Mouse (Mus musculus): Measurements from ENCODE around the gene Iffo2. TPM values are rescaled to one million over a fixed set of nuclear protein-coding genes. Genes with fewer than 3 reads are reported as not detected.
A peak's percentile ranks its signal among the peaks of the same experiment; 100 is the strongest.

The Iffo2 gene
- polyA plus RNA-seq, 1 experiment from 2014 or later, result 3.7 TPM

DNA sequence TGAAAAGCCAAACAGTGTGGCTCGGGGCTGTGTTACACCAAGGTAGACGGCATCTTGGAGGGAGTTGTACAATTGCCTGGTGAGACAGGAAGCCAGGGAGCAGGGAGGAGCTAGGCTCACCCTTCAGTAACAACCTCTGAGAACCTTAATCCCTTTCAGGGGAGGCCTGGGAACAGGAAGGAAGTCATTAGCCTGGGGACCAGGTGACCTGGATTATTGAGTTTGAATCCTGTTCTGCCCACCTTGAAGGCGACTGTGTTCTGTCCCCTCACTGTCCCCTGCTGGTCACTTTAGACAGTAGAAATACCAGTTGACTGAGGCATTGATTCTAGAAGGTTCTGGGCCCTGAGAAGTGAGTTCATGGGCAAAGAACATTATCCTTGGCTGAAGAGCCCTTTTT lies 63.7 kb downstream of the Iffo2 start:
- Histone ChIP-seq H3K4me1 (replicated peaks; ENCODE audit: control insufficient read depth, insufficient read depth, low read length) (peaks cover 43% of the 10 kb centered on the region), H3K4me2 (ENCODE audit: low read depth, low read length) (no peak overlapping the region), H3K4me3 (ENCODE audit: low read length) (no peak overlapping the region), H3K27ac (ENCODE audit: low read length) (no peak overlapping the region), H3K36me3 (ENCODE audit: control insufficient read depth, insufficient read depth, low read length) (no peaks in the 10 kb centered on the region), H3K27me3 (ENCODE audit: control insufficient read depth, insufficient read depth, low read depth, low read length) (no peaks in the 10 kb centered on the region), H3K9me3 (ENCODE audit: control insufficient read depth, low read length) (no peaks in the 10 kb centered on the region), H3K9ac (ENCODE audit: low read length) (no peak overlapping the region)
- no peak for ATAC-seq (ENCODE audit: low read depth)
- 45% methylated on average over 3 of the region's 3 CpGs for WGBS

DNA sequence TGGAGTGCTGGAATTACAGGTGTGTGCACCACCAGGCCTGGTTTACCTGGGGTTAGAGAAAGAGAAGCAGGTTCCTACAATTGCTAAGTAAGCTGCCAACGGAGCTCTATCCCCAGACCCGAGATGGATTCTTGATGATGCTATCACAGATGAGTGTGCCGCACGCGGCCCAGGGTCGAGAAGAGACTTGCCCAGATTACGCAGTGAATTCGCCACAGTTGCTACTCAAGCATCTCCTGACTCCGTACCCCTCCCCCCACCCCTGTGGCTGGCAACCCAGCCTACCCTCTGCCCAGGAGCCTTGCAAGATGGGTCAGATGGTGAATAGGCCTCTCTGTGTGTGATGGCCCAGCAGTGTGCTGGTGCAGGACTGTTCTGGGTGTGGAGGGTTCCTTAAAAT lies 66.4 kb downstream of the Iffo2 start:
- Histone ChIP-seq H3K9ac (ENCODE audit: low read length) (no peak overlapping the region), H3K36me3 (ENCODE audit: control insufficient read depth, insufficient read depth, low read length) (no peaks in the 10 kb centered on the region), H3K4me2 (ENCODE audit: low read depth, low read length) (no peak overlapping the region), H3K4me1 (replicated peaks; ENCODE audit: control insufficient read depth, insufficient read depth, low read length) (peaks cover 56% of the 10 kb centered on the region), H3K27ac (ENCODE audit: low read length) (0 out of 2 replicates have a peak overlapping the region, but pooled peaks have one; percentile 29), H3K27me3 (ENCODE audit: control insufficient read depth, insufficient read depth, low read depth, low read length) (no peaks in the 10 kb centered on the region), H3K9me3 (ENCODE audit: control insufficient read depth, low read length) (no peaks in the 10 kb centered on the region), H3K4me3 (ENCODE audit: low read length) (no peak overlapping the region)
- no peak for ATAC-seq (ENCODE audit: low read depth)
- WGBS, result 46% methylated on average over 9 of the region's 9 CpGs

DNA sequence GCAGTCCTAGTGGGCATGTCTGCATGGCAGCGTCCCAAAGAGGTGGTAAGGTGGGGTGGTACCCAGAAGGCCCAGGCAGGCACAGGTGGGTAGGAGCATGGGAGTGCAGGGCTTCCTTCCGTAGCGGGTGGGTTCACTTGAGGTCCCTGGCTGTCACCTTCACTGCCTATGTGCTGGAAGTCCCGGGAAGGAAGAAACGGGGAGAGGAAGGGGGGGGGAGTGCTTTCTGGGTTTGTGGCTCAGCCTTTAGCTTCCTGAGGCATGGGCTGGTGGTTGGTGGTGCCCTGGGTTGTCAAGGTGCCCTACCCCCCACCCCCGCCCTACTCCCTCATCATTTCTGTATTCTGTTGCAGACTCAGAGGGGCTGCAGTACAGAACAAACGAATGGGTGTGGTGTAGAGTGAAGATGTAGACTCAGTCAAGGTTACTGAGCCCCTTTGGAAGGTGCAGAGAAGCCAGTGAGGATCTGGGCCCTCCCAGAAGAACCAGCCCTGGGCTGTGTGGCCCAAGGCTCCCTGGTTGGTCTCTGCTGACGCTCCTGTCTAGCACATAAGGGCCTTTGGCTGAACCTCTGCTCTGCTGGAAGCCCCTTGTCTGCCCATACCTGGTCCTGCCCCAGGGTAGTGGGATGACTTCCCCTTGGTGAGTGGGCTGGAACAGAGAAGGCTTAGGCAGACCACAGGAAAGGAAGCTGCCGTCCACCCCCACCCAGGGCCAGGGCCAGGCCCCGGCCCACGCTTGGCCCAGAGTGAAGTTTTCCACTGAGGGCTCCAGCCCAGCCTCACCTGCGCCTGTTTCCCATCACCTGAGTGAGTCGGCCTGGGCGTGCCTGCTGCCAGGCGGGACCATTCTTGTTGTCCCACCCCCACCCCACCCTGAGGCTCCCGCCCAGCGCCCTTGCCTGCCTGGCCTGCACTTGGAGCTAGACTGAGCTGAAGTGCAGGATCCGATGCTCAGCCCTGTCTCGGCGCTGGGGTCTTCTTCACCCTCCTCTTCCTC lies 67.2 kb downstream of the Iffo2 start:
- H3K4me3 ChIP-seq (ENCODE audit: low read length), result no peak overlapping the region
- no peaks in the 10 kb centered on the region for H3K9me3 ChIP-seq (ENCODE audit: control insufficient read depth, low read length)
- H3K4me1 ChIP-seq (replicated peaks; ENCODE audit: control insufficient read depth, insufficient read depth, low read length), result peaks cover 64% of the 10 kb centered on the region
- H3K27ac ChIP-seq (ENCODE audit: low read length), result peak overlapping the region; percentile 95
- peak overlapping the region; percentile 54 for H3K9ac ChIP-seq (ENCODE audit: low read length)
- H3K36me3 ChIP-seq (ENCODE audit: control insufficient read depth, insufficient read depth, low read length), result no peaks in the 10 kb centered on the region
- H3K4me2 ChIP-seq (ENCODE audit: low read depth, low read length), result peak overlapping the region; percentile 46
- ATAC-seq (ENCODE audit: low read depth), result 0 out of 2 replicates have a peak, but pooled peaks have one; percentile 1
- WGBS, result 38% methylated on average over 20 of the region's 20 CpGs
- H3K27me3 ChIP-seq (ENCODE audit: control insufficient read depth, insufficient read depth, low read depth, low read length), result no peaks in the 10 kb centered on the region

DNA sequence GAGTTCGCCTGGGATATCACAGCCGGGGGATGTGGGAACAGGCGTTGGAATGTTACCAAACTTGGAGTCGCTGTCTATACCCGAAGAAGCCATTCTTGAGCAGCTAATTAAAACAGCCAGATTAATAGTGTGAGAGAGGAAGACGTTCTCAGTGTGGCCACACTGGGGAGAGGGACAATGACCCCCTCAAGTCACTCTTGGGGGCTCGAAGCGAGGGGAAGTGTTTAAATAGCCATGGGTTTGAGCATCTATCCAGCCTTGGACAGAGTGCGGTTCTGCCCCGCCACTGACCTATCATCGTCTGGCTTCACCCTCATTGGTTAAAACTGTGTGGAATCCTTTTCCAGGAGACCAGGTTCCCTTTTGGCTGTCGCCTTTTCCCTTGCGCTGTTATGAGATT lies 68.0 kb downstream of the Iffo2 start:
- Histone ChIP-seq H3K27ac (ENCODE audit: low read length) (peak overlapping the region; percentile 95), H3K36me3 (ENCODE audit: control insufficient read depth, insufficient read depth, low read length) (no peaks in the 10 kb centered on the region), H3K4me1 (replicated peaks; ENCODE audit: control insufficient read depth, insufficient read depth, low read length) (peaks cover 72% of the 10 kb centered on the region), H3K9me3 (ENCODE audit: control insufficient read depth, low read length) (no peaks in the 10 kb centered on the region), H3K4me2 (ENCODE audit: low read depth, low read length) (peak overlapping the region; percentile 46), H3K9ac (ENCODE audit: low read length) (peak overlapping the region; percentile 54), H3K27me3 (ENCODE audit: control insufficient read depth, insufficient read depth, low read depth, low read length) (no peaks in the 10 kb centered on the region), H3K4me3 (ENCODE audit: low read length) (peak overlapping the region; percentile 24; the same call in 1 of the 2 replicates)
- WGBS, result 8% methylated on average over 13 of the region's 13 CpGs
- ATAC-seq (ENCODE audit: low read depth), result peak; percentile 14

DNA sequence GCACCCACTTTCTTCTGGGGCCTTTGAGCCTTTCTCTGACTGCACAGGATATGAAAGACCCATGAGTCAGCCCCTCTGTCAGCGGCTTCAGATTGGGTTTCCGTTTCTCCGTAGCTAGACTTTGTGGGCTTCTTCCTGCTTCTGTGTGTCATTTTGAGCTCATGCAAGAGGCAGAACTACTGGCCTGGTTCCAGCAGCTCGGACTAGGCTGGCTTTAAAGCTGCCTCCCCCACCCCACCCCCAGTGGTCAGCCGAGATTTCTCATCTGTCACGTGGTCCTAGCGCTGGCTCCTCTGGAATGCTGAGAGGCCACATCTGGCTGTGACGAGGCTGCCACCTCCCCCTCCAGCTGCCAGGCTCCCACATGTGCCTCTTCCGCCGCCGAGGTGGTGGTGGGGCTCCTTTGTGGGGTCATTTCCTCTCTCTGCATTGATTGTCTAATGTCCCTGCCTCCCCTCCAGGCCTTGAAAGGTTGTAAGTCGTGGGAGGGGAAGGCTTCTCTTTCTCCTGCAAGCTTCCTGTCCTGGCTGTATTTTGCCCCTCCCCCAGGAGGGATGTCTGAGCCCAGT lies 68.7 kb downstream of the Iffo2 start:
- Histone ChIP-seq H3K4me1 (replicated peaks; ENCODE audit: control insufficient read depth, insufficient read depth, low read length) (peaks cover 72% of the 10 kb centered on the region), H3K9me3 (ENCODE audit: control insufficient read depth, low read length) (no peaks in the 10 kb centered on the region), H3K4me2 (ENCODE audit: low read depth, low read length) (peak overlapping the region; percentile 46), H3K27me3 (ENCODE audit: control insufficient read depth, insufficient read depth, low read depth, low read length) (no peaks in the 10 kb centered on the region), H3K36me3 (ENCODE audit: control insufficient read depth, insufficient read depth, low read length) (no peaks in the 10 kb centered on the region), H3K27ac (ENCODE audit: low read length) (peak overlapping the region; percentile 95), H3K9ac (ENCODE audit: low read length) (peak overlapping the region; percentile 54), H3K4me3 (ENCODE audit: low read length) (peak overlapping the region; percentile 24; the same call in 1 of the 2 replicates)
- under 1% methylated on average over 11 of the region's 12 CpGs for WGBS
- ATAC-seq (ENCODE audit: low read depth), result peak; percentile 91

DNA sequence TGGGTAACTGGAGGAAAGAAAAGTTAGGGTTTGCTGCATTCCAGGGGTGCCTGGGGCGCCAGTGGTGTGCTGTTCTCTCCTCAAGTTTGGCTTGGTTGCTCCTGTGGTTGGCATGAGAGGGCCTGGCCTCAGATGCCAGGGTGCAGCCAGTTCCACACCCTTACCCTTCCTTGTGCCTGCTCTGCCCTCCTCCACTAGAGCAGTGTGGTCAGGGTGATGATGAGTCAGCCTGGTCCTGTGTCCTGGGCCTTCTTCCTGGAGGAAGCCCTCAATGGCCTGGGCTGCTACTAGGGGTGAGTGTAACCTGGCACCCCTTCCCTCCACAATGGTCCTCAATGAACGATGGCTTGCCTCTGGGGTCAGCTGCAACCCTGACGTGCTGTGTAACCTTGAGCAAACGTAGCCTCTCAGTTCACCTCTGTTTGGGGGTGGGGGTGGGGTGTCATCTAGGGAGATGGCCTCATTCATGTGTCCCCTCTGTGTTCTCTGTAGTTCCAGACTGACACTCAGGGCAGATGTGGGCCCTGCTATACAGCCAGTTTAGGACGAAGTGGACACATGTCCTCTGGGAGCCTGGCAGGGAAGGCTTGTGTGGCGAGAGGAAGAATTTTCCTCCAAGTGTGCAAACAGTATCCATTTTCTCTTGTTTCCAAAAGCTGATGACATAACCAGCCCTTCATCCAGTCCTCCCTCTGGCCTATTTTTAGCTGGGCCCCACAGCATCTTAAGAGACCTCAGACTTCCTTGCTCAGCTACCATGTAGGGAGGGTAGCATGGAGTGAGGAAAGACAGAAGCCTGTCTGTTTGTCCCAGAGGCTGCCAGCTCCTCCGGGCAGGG lies 71.4 kb downstream of the Iffo2 start:
- peaks cover 59% of the 10 kb centered on the region for H3K4me1 ChIP-seq (replicated peaks; ENCODE audit: control insufficient read depth, insufficient read depth, low read length)
- ATAC-seq (ENCODE audit: low read depth), result no peak
- 36% methylated on average over 7 of the region's 7 CpGs for WGBS
- no peaks in the 10 kb centered on the region for H3K9me3 ChIP-seq (ENCODE audit: control insufficient read depth, low read length)
- H3K27me3 ChIP-seq (ENCODE audit: control insufficient read depth, insufficient read depth, low read depth, low read length), result no peaks in the 10 kb centered on the region
- peak overlapping the region; percentile 54 for H3K9ac ChIP-seq (ENCODE audit: low read length)
- peak overlapping the region; percentile 89 for H3K27ac ChIP-seq (ENCODE audit: low read length)
- H3K4me3 ChIP-seq (ENCODE audit: low read length), result no peak overlapping the region
- H3K36me3 ChIP-seq (ENCODE audit: control insufficient read depth, insufficient read depth, low read length), result peaks cover 2% of the 10 kb centered on the region; the same call in 1 of the 2 replicates
- H3K4me2 ChIP-seq (ENCODE audit: low read depth, low read length), result no peak overlapping the region

DNA sequence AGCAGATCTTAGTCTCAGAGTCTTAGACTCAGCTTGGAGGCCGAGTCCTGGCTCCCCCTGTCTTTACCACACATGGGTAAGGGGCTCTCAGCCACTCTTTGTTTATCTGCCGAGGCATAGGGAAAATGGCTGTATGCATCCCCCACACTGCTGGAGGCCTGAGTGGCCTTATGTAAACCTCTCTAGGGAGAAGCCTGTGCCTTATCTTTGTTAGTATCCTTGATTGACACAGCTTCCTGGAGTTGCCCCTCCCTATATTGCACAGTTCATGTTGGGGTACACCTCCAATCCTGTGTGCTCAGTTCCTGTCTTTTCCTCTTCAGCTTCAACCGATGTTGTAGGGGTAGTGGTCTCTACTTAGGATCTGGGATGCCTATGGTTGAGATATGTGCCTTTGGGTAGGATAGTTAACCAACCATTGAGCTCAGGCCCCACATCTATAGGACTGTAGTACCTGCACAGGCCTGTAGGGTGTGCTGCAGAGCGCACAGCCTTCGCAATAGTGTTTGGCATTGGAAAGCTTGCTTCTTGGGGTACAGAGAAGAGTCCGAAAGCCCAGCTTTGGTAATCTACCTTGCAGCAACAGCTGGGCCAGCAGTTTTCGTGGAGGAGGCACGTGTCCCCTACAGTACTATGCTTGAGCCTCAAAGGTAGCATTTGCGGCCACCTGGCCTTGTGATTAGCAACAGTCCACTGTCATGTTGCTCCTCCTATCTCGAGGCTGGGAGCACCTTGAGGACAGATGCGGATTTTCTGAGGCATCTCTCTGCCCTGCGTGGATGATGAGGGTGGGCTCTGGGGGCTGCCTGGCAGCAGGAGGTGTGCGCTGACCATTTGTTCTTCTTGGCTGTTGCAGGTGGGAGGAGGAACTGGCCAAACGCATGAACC lies 72.3 kb downstream of the Iffo2 start, which contains the start of gene Gm21969:
Gm21969 (plus strand) TSS at position 830 of the 888 bp plus-strand sequence.
- H3K4me1 ChIP-seq (replicated peaks; ENCODE audit: control insufficient read depth, insufficient read depth, low read length), result peaks cover 50% of the 10 kb centered on the region
- no peaks in the 10 kb centered on the region for H3K27me3 ChIP-seq (ENCODE audit: control insufficient read depth, insufficient read depth, low read depth, low read length)
- H3K4me3 ChIP-seq (ENCODE audit: low read length), result no peak within 1 kb of the TSS
- H3K4me2 ChIP-seq (ENCODE audit: low read depth, low read length), result no peak within 1 kb of the TSS
- H3K36me3 ChIP-seq (ENCODE audit: control insufficient read depth, insufficient read depth, low read length), result peaks cover 2% of the 10 kb centered on the region; the same call in 1 of the 2 replicates
- H3K9ac ChIP-seq (ENCODE audit: low read length), result peak within 1 kb of the TSS; percentile 54
- ATAC-seq (ENCODE audit: low read depth), result no peak
- H3K9me3 ChIP-seq (ENCODE audit: control insufficient read depth, low read length), result no peaks in the 10 kb centered on the region
- WGBS, result 47% methylated on average over 14 of the region's 14 CpGs
- peak within 1 kb of the TSS; percentile 89 for H3K27ac ChIP-seq (ENCODE audit: low read length)

DNA sequence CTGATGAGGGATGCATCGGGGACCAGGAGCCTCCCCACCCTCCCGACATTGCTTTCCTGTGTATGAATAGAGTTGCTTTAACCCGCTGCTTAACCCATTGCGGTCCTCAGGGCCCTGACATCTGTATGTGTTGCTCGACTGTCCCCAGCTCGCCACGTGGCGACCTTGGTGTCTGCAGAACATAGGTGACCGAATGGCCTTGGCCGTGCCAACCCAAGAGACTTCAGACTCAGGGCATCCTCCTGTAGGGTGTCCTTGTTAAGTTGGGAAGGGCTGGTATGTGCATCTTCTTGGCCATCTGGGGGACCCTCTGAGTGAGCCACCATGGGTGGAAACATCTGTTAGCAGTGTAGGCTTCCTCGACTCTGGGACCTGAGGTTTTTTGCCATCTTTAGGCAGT lies 74.9 kb downstream of the Iffo2 start:
- Histone ChIP-seq H3K9me3 (ENCODE audit: control insufficient read depth, low read length) (no peaks in the 10 kb centered on the region), H3K4me3 (ENCODE audit: low read length) (no peak overlapping the region), H3K4me2 (ENCODE audit: low read depth, low read length) (no peak overlapping the region), H3K9ac (ENCODE audit: low read length) (no peak overlapping the region), H3K27ac (ENCODE audit: low read length) (no peak overlapping the region), H3K4me1 (replicated peaks; ENCODE audit: control insufficient read depth, insufficient read depth, low read length) (peaks cover 25% of the 10 kb centered on the region), H3K27me3 (ENCODE audit: control insufficient read depth, insufficient read depth, low read depth, low read length) (no peaks in the 10 kb centered on the region), H3K36me3 (ENCODE audit: control insufficient read depth, insufficient read depth, low read length) (peaks cover 2% of the 10 kb centered on the region; the same call in 1 of the 2 replicates)
- WGBS, result 82% methylated on average over 11 of the region's 11 CpGs
- ATAC-seq (ENCODE audit: low read depth), result no peak
